In genomic region chr1:92799653-92800052, GRCm38 (mm10) we compare ENCODE assay signal across 15 mouse cellular contexts. TPM values are rescaled to one million over a fixed set of nuclear protein-coding genes. Genes with fewer than 3 reads are reported as not detected.
DNase-seq lines count a peak whose midpoint lies in the region; ATAC-seq and TF ChIP-seq lines count a peak whose summit lies in the region.
"Had no signal": no experiment of that assay in that cellular context is flagged by ENCODE, and none has a peak within 500 bp of the region (broad histone marks: within the 10 kb centered on the region; RNA-seq: fewer than 3 reads in every experiment).

No protein-coding gene starts in this region.

- WGBS in forebrain, embryonic 10.5 days: 87% methylated on average over 5 of the region's 5 CpGs

- TF ChIP-seq EP300 in CH12.LX (IDR thresholded peaks at IDR 0.05; ENCODE audit: low read length): peak; percentile 66

- peaks cover 37% of the 10 kb centered on the region for H3K27me3 ChIP-seq in CH12.LX (replicated peaks)
- no peaks in the 10 kb centered on the region for H3K27me3 ChIP-seq in forebrain, embryonic 10.5 days (ENCODE audit: poor library complexity, severe bottlenecking)
- H3K27me3 ChIP-seq: embryonic facial prominence, embryonic 15.5 days; midbrain, embryonic 13.5 days had no signal

- TF ChIP-seq CTCF in CH12.LX (conservative IDR thresholded peaks at IDR 0.05 in 1 of 2, IDR thresholded peaks at IDR 0.05 in 1 of 2; ENCODE audit: low read depth in 2 of 2, low read length in 2 of 2): no peak

- H3K79me2 ChIP-seq in CH12.LX (replicated peaks; ENCODE audit: control insufficient read depth, extremely low read depth, insufficient read depth, poor library complexity, severe bottlenecking): no peaks in the 10 kb centered on the region

- H3K9ac ChIP-seq in CH12.LX (ENCODE audit: insufficient read depth, low read depth): no peak overlapping the region
- H3K9ac ChIP-seq: embryonic facial prominence, embryonic 15.5 days; kidney, embryonic 15.5 days; limb, embryonic 12.5 days; lung, embryonic 14.5 days; midbrain, embryonic 13.5 days had no signal

- dilution Hi-C loops in CH12.LX (cut with MboI; ENCODE audit: extremely low pct_ligation_motif_present, extremely low pct_unique_long_range_greater_than_20kb, low sequenced_read_pairs): no loop called here

- no peak for TF ChIP-seq RAD21 in CH12.LX (IDR thresholded peaks at IDR 0.05; ENCODE audit: low read depth, low read length)

- H3K4me3 ChIP-seq in CH12.LX (replicated peaks in 1 of 3; ENCODE audit: low read depth in 2 of 3, low read length in 2 of 3, poor library complexity in 1 of 3): no peak overlapping the region
- no peak overlapping the region for H3K4me3 ChIP-seq in forebrain, embryonic 10.5 days
- H3K4me3 ChIP-seq: embryonic facial prominence, embryonic 15.5 days; kidney, embryonic 15.5 days; limb, embryonic 12.5 days; midbrain, embryonic 13.5 days had no signal

- H3K4me1 ChIP-seq in CH12.LX (ENCODE audit: control insufficient read depth in 1 of 2, insufficient read depth in 2 of 2): peaks cover 24 to 38% of the 10 kb centered on the region in 2 experiments
- no peaks in the 10 kb centered on the region for H3K4me1 ChIP-seq in forebrain, embryonic 10.5 days
- H3K4me1 ChIP-seq: embryonic facial prominence, embryonic 15.5 days; kidney, embryonic 15.5 days; limb, embryonic 12.5 days; midbrain, embryonic 13.5 days had no signal

- H3K4me2 ChIP-seq in CH12.LX (ENCODE audit: insufficient read depth, low read depth, poor library complexity, severe bottlenecking): no peak overlapping the region; the same call in 1 of the 2 replicates
- H3K4me2 ChIP-seq: embryonic facial prominence, embryonic 15.5 days; kidney, embryonic 15.5 days; limb, embryonic 12.5 days; lung, embryonic 14.5 days; midbrain, embryonic 13.5 days had no signal

- TF ChIP-seq POLR2A in CH12.LX (IDR thresholded peaks at IDR 0.05; ENCODE audit: low read depth, low read length): no peak

- peak; percentile 39 for DNase-seq in layer of hippocampus, adult 9-11 months
- no peak for DNase-seq in layer of hippocampus, postnatal 25 days (ENCODE audit: extremely low spot score in 1 of 2, low spot score in 1 of 2)
- DNase-seq in CH12.LX (ENCODE audit: extremely low read depth): peak; percentile 67
- no peak for DNase-seq in forebrain, embryonic 10.5 days (ENCODE audit: extremely low spot score, low spot score)
- DNase-seq in lung, postnatal 25 days (ENCODE audit: low spot score): no peak
- DNase-seq in spleen, postnatal 4 days (ENCODE audit: low spot score in 2 of 2): no peak
- DNase-seq: cerebellum, postnatal 10 days; heart, postnatal 4 days; lung, embryonic 14.5 days had no signal

- ATAC-seq in common myeloid progenitor, adult 5-6 weeks (replicated peaks; ENCODE audit: low read depth, poor library complexity, severe bottlenecking): peak; percentile 48
- ATAC-seq in megakaryocyte, adult 5-6 weeks (ENCODE audit: poor library complexity, severe bottlenecking): peak; percentile 88
- ATAC-seq: midbrain, embryonic 13.5 days had no signal

- in situ Hi-C loops in CH12.LX (cut with MboI; ENCODE audit: low pct_ligation_motif_present, low pct_unique_long_range_greater_than_20kb, low sequenced_read_pairs): no loop called here

- no peaks in the 10 kb centered on the region for H3K36me3 ChIP-seq in CH12.LX (replicated peaks in 1 of 2; ENCODE audit: control insufficient read depth in 1 of 2, insufficient read depth in 1 of 2, low read length in 1 of 2)
- no peaks in the 10 kb centered on the region for H3K36me3 ChIP-seq in forebrain, embryonic 10.5 days (replicated peaks)
- H3K36me3 ChIP-seq: embryonic facial prominence, embryonic 15.5 days; kidney, embryonic 15.5 days; limb, embryonic 12.5 days; midbrain, embryonic 13.5 days had no signal

- no peak overlapping the region for H3K27ac ChIP-seq in CH12.LX (ENCODE audit: insufficient read depth, low read depth)
- H3K27ac ChIP-seq in forebrain, embryonic 10.5 days: no peak overlapping the region
- H3K27ac ChIP-seq: embryonic facial prominence, embryonic 15.5 days; kidney, embryonic 15.5 days; limb, embryonic 12.5 days; midbrain, embryonic 13.5 days had no signal

- no peaks in the 10 kb centered on the region for H3K9me3 ChIP-seq in CH12.LX (replicated peaks; ENCODE audit: low read length)
- H3K9me3 ChIP-seq in forebrain, embryonic 10.5 days: no peaks in the 10 kb centered on the region
- H3K9me3 ChIP-seq: embryonic facial prominence, embryonic 15.5 days; kidney, embryonic 15.5 days; limb, embryonic 12.5 days; midbrain, embryonic 13.5 days had no signal

TF ChIP-seq in CH12.LX, 34 proteins besides CTCF, POLR2A, EP300 and RAD21:
- no peak for TF ChIP-seq MAX (IDR thresholded peaks at IDR 0.05; ENCODE audit: low read length)
- no peak for TF ChIP-seq MYC (IDR thresholded peaks at IDR 0.05; ENCODE audit: low read depth, low read length)
- TF ChIP-seq SIN3A (IDR thresholded peaks at IDR 0.05; ENCODE audit: low read length): no peak
- no peak for TF ChIP-seq CHD1 (IDR thresholded peaks at IDR 0.05; ENCODE audit: low read depth, low read length)
- TF ChIP-seq UBTF (IDR thresholded peaks at IDR 0.05; ENCODE audit: low read depth, low read length): no peak
- no peak for TF ChIP-seq USF1 (IDR thresholded peaks at IDR 0.05; ENCODE audit: low read depth, low read length)
- peak; percentile 96 for TF ChIP-seq ETS1 (conservative IDR thresholded peaks at IDR 0.05; ENCODE audit: low read depth, low read length)
- no peak for TF ChIP-seq ZMIZ1 (IDR thresholded peaks at IDR 0.05; ENCODE audit: low read depth, low read length)
- TF ChIP-seq ZKSCAN1 (IDR thresholded peaks at IDR 0.05; ENCODE audit: borderline replicate concordance, low read depth, low read length): no peak
- no peak for TF ChIP-seq CHD2 (IDR thresholded peaks at IDR 0.05; ENCODE audit: low read length)
- TF ChIP-seq MXI1 (IDR thresholded peaks at IDR 0.05; ENCODE audit: low read depth, low read length): no peak
- TF ChIP-seq JUND (conservative IDR thresholded peaks at IDR 0.05; ENCODE audit: low read depth, low read length): peak; percentile 84; the same call in 1 of the 2 replicates
- no peak for TF ChIP-seq E2F4 (IDR thresholded peaks at IDR 0.05; ENCODE audit: insufficient replicate concordance, low read depth, low read length)
- TF ChIP-seq RCOR1 (conservative IDR thresholded peaks at IDR 0.05; ENCODE audit: low read depth, low read length): no peak
- no peak for TF ChIP-seq POLR2AphosphoS2 (IDR thresholded peaks at IDR 0.05; ENCODE audit: low read depth, low read length)
- TF ChIP-seq JUN (IDR thresholded peaks at IDR 0.05; ENCODE audit: insufficient read depth, low read depth, low read length): peak; percentile 73
- TF ChIP-seq USF2 (conservative IDR thresholded peaks at IDR 0.05; ENCODE audit: low read depth, low read length): no peak
- TF ChIP-seq ZNF384 (IDR thresholded peaks at IDR 0.05; ENCODE audit: low read depth, low read length): no peak
- no peak for TF ChIP-seq TBP (conservative IDR thresholded peaks at IDR 0.05; ENCODE audit: low read depth, low read length)
- TF ChIP-seq MEF2A (IDR thresholded peaks at IDR 0.05; ENCODE audit: borderline replicate concordance, low read depth, low read length): 0 out of 2 replicates have a peak, but pooled peaks have one; percentile 8
- no peak for TF ChIP-seq PAX5 (IDR thresholded peaks at IDR 0.05; ENCODE audit: low read length)
- TF ChIP-seq MAZ (IDR thresholded peaks at IDR 0.05; ENCODE audit: low read depth, low read length): no peak
- no peak for TF ChIP-seq KAT2A (IDR thresholded peaks at IDR 0.05; ENCODE audit: insufficient replicate concordance, low read length)
- TF ChIP-seq ZC3H11A (IDR thresholded peaks at IDR 0.05; ENCODE audit: low read depth, low read length): no peak
- no peak for TF ChIP-seq SMC3 (IDR thresholded peaks at IDR 0.05; ENCODE audit: low read depth, low read length)
- TF ChIP-seq HCFC1 (IDR thresholded peaks at IDR 0.05; ENCODE audit: low read depth, low read length): no peak
- TF ChIP-seq ELF1 (IDR thresholded peaks at IDR 0.05; ENCODE audit: low read depth, low read length): no peak
- TF ChIP-seq TCF12 (IDR thresholded peaks at IDR 0.05; ENCODE audit: low read depth, low read length): peak; percentile 47; the same call in 1 of the 2 replicates
- peak; percentile 79; the same call in 1 of the 2 replicates for TF ChIP-seq MAFK (IDR thresholded peaks at IDR 0.05; ENCODE audit: insufficient replicate concordance, low read length)
- no peak for TF ChIP-seq GABPA (IDR thresholded peaks at IDR 0.05; ENCODE audit: insufficient replicate concordance, low read depth, low read length)
- TF ChIP-seq IRF4 (IDR thresholded peaks at IDR 0.05; ENCODE audit: low read depth, low read length): peak; percentile 50; the same call in 1 of the 2 replicates
- no peak for TF ChIP-seq NELFE (IDR thresholded peaks at IDR 0.05; ENCODE audit: low read depth, low read length)
- peak; percentile 83 for TF ChIP-seq BHLHE40 (IDR thresholded peaks at IDR 0.05; ENCODE audit: low read depth, low read length)
- TF ChIP-seq NRF1 (IDR thresholded peaks at IDR 0.05; ENCODE audit: low read depth, low read length): no peak

RNA-seq across cellular contexts. Expression of gene Gpc1, which starts 31.8 kb away (rescaled TPM):
- 100 to 1,000 TPM; 144 to 149 TPM for total RNA-seq in layer of hippocampus, postnatal 25 days (2021)
- total RNA-seq in CH12.LX (2012; rRNA removed): 0.55 and 0.59 TPM in 2 replicates
- 0.05 TPM in 1 of 2 replicates, not detected in the other for total RNA-seq in CH12.LX (2014; rRNA removed)
- polyA plus RNA-seq in CH12.LX (2012; ENCODE audit: insufficient read length, low read depth): 0.11 TPM in 1 of 2 replicates, not detected in the other
- total RNA-seq in common myeloid progenitor, adult 5-6 weeks (2017): 11.5 and 11.8 TPM in 2 replicates
- 13.7 and 17.2 TPM in 2 replicates for total RNA-seq in megakaryocyte, adult 5-6 weeks (2015)
- 19.9 and 20.4 TPM in 2 replicates for total RNA-seq in megakaryocyte, adult 5-6 weeks (2017)
- polyA plus RNA-seq in forebrain, embryonic 10.5 days (2016; fragmentation: Nextera tagmentation; extraction: Ambion mirVana): 95.2 and 99.2 TPM in 2 replicates

Comparison
In these comparisons a context has a peak if more than half of its experiments do, and no peak if none do; other contexts are left out.
1. DNase-seq: peak in layer of hippocampus, adult 9-11 months (single experiment) and CH12.LX (single experiment); none in layer of hippocampus, postnatal 25 days (0 of 2), forebrain, embryonic 10.5 days (single experiment), lung, postnatal 25 days (single experiment) and spleen, postnatal 4 days (0 of 2).
2. RNA of gene Gpc1, which starts 31.8 kb away (total RNA-seq): 144 to 149 TPM in layer of hippocampus, postnatal 25 days; 13.7 to 20.4 TPM in megakaryocyte, adult 5-6 weeks, 11.5 to 11.8 TPM in common myeloid progenitor, adult 5-6 weeks and 0.05 to 0.59 TPM in CH12.LX; every median in the first group is over 4 times any median in the second.